9 mouse cellular contexts compared by ENCODE assay signal in the genomic region with DNA sequence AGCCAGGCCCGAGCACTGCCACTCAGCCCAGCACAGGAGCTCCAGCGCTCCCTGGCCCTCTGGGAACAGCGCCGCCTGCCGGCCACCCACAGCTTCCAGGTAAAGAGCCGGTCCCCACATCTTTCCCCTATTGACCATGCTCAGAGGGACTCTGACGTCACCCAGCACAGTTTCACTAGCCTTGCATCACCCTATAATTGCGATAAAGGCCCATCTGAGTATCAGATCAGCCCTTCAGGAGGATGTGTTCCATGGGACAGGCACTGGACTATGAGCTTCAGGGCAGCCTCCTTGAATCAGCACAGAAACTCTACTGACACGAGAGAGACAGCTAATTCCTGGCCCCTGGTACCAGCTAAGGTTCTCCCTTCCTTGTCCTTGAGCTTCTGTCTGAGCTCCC. TPM values are rescaled to one million over a fixed set of nuclear protein-coding genes. Genes with fewer than 3 reads are reported as not detected.
DNase-seq lines count a peak whose midpoint lies in the region; ATAC-seq and TF ChIP-seq lines count a peak whose summit lies in the region.
"Had no signal": no experiment of that assay in that cellular context is flagged by ENCODE, and none has a peak within 500 bp of the region (broad histone marks: within the 10 kb centered on the region; RNA-seq: fewer than 3 reads in every experiment).

No protein-coding gene starts in this region.

- H3K9me3 ChIP-seq in kidney, embryonic 16.5 days (ENCODE audit: low read length), result no peaks in the 10 kb centered on the region
- no peaks in the 10 kb centered on the region for H3K9me3 ChIP-seq in liver, embryonic 13.5 days (replicated peaks)
- H3K9me3 ChIP-seq: midbrain, embryonic 12.5 days had no signal

- H3K9ac ChIP-seq in kidney, embryonic 16.5 days (replicated peaks; ENCODE audit: low read length), result no peak overlapping the region
- H3K9ac ChIP-seq in liver, embryonic 13.5 days, result no peak overlapping the region
- H3K9ac ChIP-seq: midbrain, embryonic 12.5 days had no signal

- H3K4me2 ChIP-seq in kidney, embryonic 16.5 days (replicated peaks; ENCODE audit: low read depth, low read length), result no peak overlapping the region
- no peak overlapping the region for H3K4me2 ChIP-seq in liver, embryonic 13.5 days
- H3K4me2 ChIP-seq: midbrain, embryonic 12.5 days had no signal

- H3K4me3 ChIP-seq in kidney, embryonic 16.5 days (ENCODE audit: low read length), result no peak overlapping the region
- H3K4me3 ChIP-seq in C2C12 (ENCODE audit: insufficient read depth, poor library complexity, severe bottlenecking), result no peak overlapping the region
- no peak overlapping the region for H3K4me3 ChIP-seq in liver, embryonic 13.5 days (replicated peaks)
- H3K4me3 ChIP-seq: midbrain, embryonic 12.5 days had no signal

- DNase-seq in kidney, adult 11 months, result peak; percentile 40
- peak; percentile 91 for DNase-seq in NIH3T3 (ENCODE audit: low read depth)
- DNase-seq in embryo, embryonic 10.5 days (ENCODE audit: low spot score), result peak; percentile 68
- peak; percentile 52 for DNase-seq in liver, embryonic 13.5 days
- peak; percentile 85 for DNase-seq in testis, postnatal 10 days (ENCODE audit: low spot score)
- no peak for DNase-seq in gastrocnemius, adult 18-20 months (ENCODE audit: low spot score)

- H3K79me3 ChIP-seq in C2C12 (ENCODE audit: low read depth), result peaks cover 42% of the 10 kb centered on the region

- peak; percentile 92 for TF ChIP-seq CTCF in C2C12 (IDR thresholded peaks at IDR 0.05; ENCODE audit: control insufficient read depth, insufficient read depth, insufficient read length)

- H3K27me3 ChIP-seq in kidney, embryonic 16.5 days (ENCODE audit: insufficient read depth, low read length), result peaks cover 7% of the 10 kb centered on the region; the same call in 1 of the 2 replicates
- no peaks in the 10 kb centered on the region for H3K27me3 ChIP-seq in C2C12 (ENCODE audit: control insufficient read depth, insufficient read depth, insufficient read length)
- H3K27me3 ChIP-seq in liver, embryonic 13.5 days, result peaks cover 53% of the 10 kb centered on the region

- peaks cover 52% of the 10 kb centered on the region for H3K79me2 ChIP-seq in C2C12 (ENCODE audit: control insufficient read depth, insufficient read depth)

- WGBS in kidney, embryonic 16.5 days, result 24% methylated on average over 9 of the region's 9 CpGs
- 29% methylated on average over 9 of the region's 9 CpGs for WGBS in liver, embryonic 13.5 days (ENCODE audit: insufficient replicate concordance)

- H3K36me3 ChIP-seq in kidney, embryonic 16.5 days (ENCODE audit: insufficient read depth, low read length), result peaks cover 4% of the 10 kb centered on the region; the same call in 1 of the 2 replicates
- H3K36me3 ChIP-seq in C2C12 (ENCODE audit: control insufficient read depth, insufficient read depth), result peaks cover 43% of the 10 kb centered on the region
- peaks cover 7% of the 10 kb centered on the region for H3K36me3 ChIP-seq in liver, embryonic 13.5 days

- no peak overlapping the region for H3ac ChIP-seq in C2C12 (ENCODE audit: control insufficient read depth, insufficient read length, low read depth)

- no peak for ATAC-seq in kidney, embryonic 16.5 days (ENCODE audit: low FRiP score, low TSS enrichment)
- 0 out of 2 replicates have a peak, but pooled peaks have one; percentile 22 for ATAC-seq in liver, embryonic 13.5 days (ENCODE audit: low read depth)

- no peak overlapping the region for H3K27ac ChIP-seq in kidney, embryonic 16.5 days (ENCODE audit: low read length)
- H3K27ac ChIP-seq in liver, embryonic 13.5 days, result no peak overlapping the region
- H3K27ac ChIP-seq: midbrain, embryonic 12.5 days had no signal

- peaks cover 50% of the 10 kb centered on the region for H3K4me1 ChIP-seq in kidney, embryonic 16.5 days (ENCODE audit: insufficient read depth, low read length)
- H3K4me1 ChIP-seq in liver, embryonic 13.5 days (replicated peaks), result peaks cover 33% of the 10 kb centered on the region

TF ChIP-seq in C2C12, 6 proteins besides CTCF, POLR2A, EP300 and RAD21:
- TF ChIP-seq MYOD1 (IDR thresholded peaks at IDR 0.05; ENCODE audit: control insufficient read depth, insufficient read length, low read depth), result no peak
- no peak for TF ChIP-seq FOSL1 (IDR thresholded peaks at IDR 0.05; ENCODE audit: insufficient read depth, low read length, poor library complexity, severe bottlenecking)
- no peak for TF ChIP-seq USF1 (IDR thresholded peaks at IDR 0.05; ENCODE audit: low read depth)
- no peak for TF ChIP-seq MAX (IDR thresholded peaks at IDR 0.05)
- TF ChIP-seq CEBPB (IDR thresholded peaks at IDR 0.05; ENCODE audit: low read depth), result peak; percentile 76
- TF ChIP-seq MYOG (IDR thresholded peaks at IDR 0.05; ENCODE audit: control insufficient read depth, extremely low read depth, insufficient read length), result no peak

RNA-seq across cellular contexts. Expression of gene Rin1, which starts 3.6 kb away (rescaled TPM):
- 3.6 and 4.8 TPM in 2 replicates for polyA plus RNA-seq in kidney, embryonic 16.5 days (2015; fragmentation: Nextera tagmentation; extraction: Ambion mirVana)
- polyA plus RNA-seq in C2C12 (2012; fragmentation: generic; extraction: Trizol), result 48.9 TPM
- polyA plus RNA-seq in liver, embryonic 13.5 days (2015; fragmentation: Nextera tagmentation; extraction: Ambion mirVana), result 0.33 and 0.36 TPM in 2 replicates
- total RNA-seq in gastrocnemius, adult 18-20 months (2021), result 1 to 10 TPM in 1 of 2 experiments, under 1 TPM in 1; 0.71 to 1.2 TPM

RNA-seq across cellular contexts. Expression of gene Brms1, which starts 12.8 kb away (rescaled TPM):
- polyA plus RNA-seq in kidney, embryonic 16.5 days (2015; fragmentation: Nextera tagmentation; extraction: Ambion mirVana), result 53.1 and 53.4 TPM in 2 replicates
- 55.3 TPM for polyA plus RNA-seq in C2C12 (2012; fragmentation: generic; extraction: Trizol)
- polyA plus RNA-seq in liver, embryonic 13.5 days (2015; fragmentation: Nextera tagmentation; extraction: Ambion mirVana), result 34.8 and 35.1 TPM in 2 replicates
- 10 to 100 TPM; 14.8 to 15.3 TPM for total RNA-seq in gastrocnemius, adult 18-20 months (2021)

RNA-seq across cellular contexts. Expression of gene Cd248, which starts 14.0 kb away (rescaled TPM):
- 59.3 and 64.5 TPM in 2 replicates for polyA plus RNA-seq in kidney, embryonic 16.5 days (2015; fragmentation: Nextera tagmentation; extraction: Ambion mirVana)
- polyA plus RNA-seq in C2C12 (2012; fragmentation: generic; extraction: Trizol), result 3.2 TPM
- polyA plus RNA-seq in liver, embryonic 13.5 days (2015; fragmentation: Nextera tagmentation; extraction: Ambion mirVana), result 3.1 and 3.7 TPM in 2 replicates
- 10 to 100 TPM in 1 of 2 experiments, 1 to 10 TPM in 1; 6.3 to 11.8 TPM for total RNA-seq in gastrocnemius, adult 18-20 months (2021)

RNA-seq across cellular contexts. Expression of gene AC124502.3, which starts 15.2 kb away (rescaled TPM):
- 1.9 and 3.8 TPM in 2 replicates for polyA plus RNA-seq in kidney, embryonic 16.5 days (2015; fragmentation: Nextera tagmentation; extraction: Ambion mirVana)
- 1.5 TPM for polyA plus RNA-seq in C2C12 (2012; fragmentation: generic; extraction: Trizol)
- polyA plus RNA-seq in liver, embryonic 13.5 days (2015; fragmentation: Nextera tagmentation; extraction: Ambion mirVana), result 0.70 TPM in 1 of 2 replicates, not detected in the other
- total RNA-seq in gastrocnemius, adult 18-20 months (2021), result 1 to 10 TPM in 1 of 2 experiments, under 1 TPM in 1; 0.50 to 1.2 TPM

RNA-seq across cellular contexts. Expression of gene B4gat1, which starts 15.3 kb away (rescaled TPM):
- 60.2 and 65.1 TPM in 2 replicates for polyA plus RNA-seq in kidney, embryonic 16.5 days (2015; fragmentation: Nextera tagmentation; extraction: Ambion mirVana)
- 28.1 TPM for polyA plus RNA-seq in C2C12 (2012; fragmentation: generic; extraction: Trizol)
- 9.3 and 10.9 TPM in 2 replicates for polyA plus RNA-seq in liver, embryonic 13.5 days (2015; fragmentation: Nextera tagmentation; extraction: Ambion mirVana)
- total RNA-seq in gastrocnemius, adult 18-20 months (2021), result 10 to 100 TPM; 18.7 to 23.2 TPM

Comparison
In these comparisons a context has a peak if more than half of its experiments do, and no peak if none do; other contexts are left out.
1. RNA of gene Cd248, which starts 14.0 kb away (polyA plus RNA-seq): 59.3 to 64.5 TPM in kidney, embryonic 16.5 days; 3.2 TPM in C2C12 (single experiment) and 3.1 to 3.7 TPM in liver, embryonic 13.5 days; every median in the first group is over 10 times any median in the second.